Mouse (Mus musculus): ENCODE results near the gene Sumf1. TPM values are rescaled to one million over a fixed set of nuclear protein-coding genes. Genes with fewer than 3 reads are reported as not detected.

Gene Sumf1
- polyA plus RNA-seq, 1 experiment from 2014 or later, result 25.2 TPM

Other genes with a start within 250 kb of the Sumf1 start
- gene Setmar, start 120.5 kb downstream of the Sumf1 start, polyA plus RNA-seq (2016; fragmentation: Nextera tagmentation; extraction: Ambion mirVana), result 5.6 and 6.2 TPM in 2 replicates
- 22.0 and 22.7 TPM in 2 replicates for gene Itpr1, start 27.5 kb upstream of the Sumf1 start, polyA plus RNA-seq (2016; fragmentation: Nextera tagmentation; extraction: Ambion mirVana)